Mouse (Mus musculus) cerebellum, postnatal 25 days (tissue): ENCODE results near the gene Clmp.
"Not testable (repeated sequence)": the region's sequence is repeated elsewhere in the genome, so short reads cannot be mapped to it uniquely, and the experiment has no call there.

Experiments used
- DNase-seq, 2 experiments: peaks; one replicate each; pipeline ENCODE4 v3.0.0; 2021; ENCODE audit warnings: mixed read lengths in 2 of 2

The Clmp gene

DNA sequence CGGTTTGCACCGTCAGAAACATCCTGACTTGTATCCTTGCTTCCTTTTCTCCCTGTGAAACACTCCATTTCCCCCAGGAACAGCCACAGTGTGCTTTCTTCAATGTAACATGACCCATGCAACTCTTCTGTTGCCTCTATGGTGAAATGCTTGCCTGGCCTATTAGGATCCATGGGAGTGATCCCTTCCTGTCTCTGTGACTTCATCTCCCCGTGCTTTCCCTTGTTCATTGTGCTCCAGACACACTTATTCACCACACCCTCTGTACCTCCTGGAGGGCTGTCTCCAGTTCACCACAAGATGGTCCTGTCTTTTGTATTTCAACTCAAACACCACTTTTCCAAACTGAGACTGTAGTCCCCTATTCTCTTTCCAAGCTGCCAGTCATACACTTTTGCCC is 94.3 kb downstream of the Clmp start:
- DNase-seq = no peak

DNA sequence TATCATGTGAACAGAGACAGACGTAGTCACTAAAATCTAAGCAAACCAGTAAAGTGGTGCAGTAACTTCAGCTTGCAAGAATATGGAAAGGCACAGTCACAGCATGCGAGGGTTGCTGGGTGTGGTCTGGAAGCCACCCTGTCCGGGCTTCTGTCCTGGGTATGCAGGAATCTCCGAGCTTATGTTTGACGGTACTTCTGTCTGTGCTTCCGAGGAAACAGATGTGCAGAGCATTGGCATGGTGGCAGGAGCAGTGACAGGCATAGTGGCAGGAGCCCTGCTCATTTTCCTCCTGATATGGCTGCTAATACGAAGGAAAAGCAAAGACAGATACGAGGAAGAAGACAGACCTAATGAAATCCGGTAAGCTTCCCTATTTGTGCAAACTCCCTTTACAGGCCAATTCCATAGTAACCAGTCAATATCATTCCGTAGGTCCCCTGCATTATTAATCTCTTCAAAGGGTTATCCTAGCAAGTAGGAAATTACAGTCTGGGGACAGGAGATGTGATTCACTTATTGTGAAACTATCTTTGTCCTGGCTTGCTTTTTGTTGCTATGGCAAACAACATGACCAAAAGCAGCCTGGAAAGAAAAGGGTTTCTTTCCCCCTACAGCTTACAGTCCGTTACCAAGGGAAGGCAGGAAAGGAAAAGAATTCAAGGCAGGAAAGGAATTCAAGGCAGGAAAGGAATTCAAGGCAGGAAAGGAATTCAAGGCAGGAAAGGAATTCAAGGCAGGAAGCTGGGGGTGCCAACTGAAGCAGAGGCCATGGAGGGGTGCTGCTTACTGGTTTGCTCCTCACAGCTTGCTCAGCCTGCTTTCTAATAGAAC is 95.3 kb downstream of the Clmp start:
- no peak for DNase-seq

DNA sequence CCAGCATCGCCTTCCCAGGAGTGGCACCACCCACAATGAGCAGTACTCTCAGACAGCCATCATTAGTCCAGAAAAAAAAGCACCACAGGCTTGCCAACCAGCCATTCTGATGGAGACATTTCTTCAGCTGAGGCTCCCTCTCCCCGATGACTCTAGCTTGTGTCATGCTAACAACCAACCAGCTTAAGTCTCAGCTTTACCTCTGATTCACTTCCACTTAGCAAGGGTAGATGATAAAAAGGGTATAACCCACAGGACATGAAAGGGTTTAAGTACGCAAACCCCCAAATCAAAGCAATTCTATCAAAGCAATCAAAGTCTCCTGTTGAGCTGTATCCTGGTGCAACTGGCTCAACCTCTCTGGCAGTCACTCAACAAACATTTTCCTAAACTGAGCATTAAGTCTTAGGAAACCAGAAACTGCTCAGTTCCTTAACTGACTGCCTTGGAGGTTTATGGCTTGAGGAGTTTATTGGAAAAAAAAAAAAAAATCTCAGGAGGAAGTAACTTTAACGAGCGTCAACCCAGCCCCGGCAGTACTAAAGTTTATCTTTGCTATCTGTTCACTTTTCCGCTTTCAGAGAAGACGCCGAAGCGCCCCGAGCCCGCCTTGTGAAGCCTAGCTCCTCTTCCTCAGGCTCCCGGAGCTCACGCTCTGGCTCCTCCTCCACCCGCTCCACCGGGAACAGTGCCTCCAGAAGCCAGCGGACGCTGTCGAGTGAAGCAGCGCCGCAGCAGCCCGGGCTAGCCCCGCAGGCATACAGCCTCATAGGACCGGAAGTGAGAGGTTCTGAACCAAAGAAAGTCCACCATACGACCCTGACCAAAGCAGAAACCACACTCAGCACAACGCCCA is 96.2 kb downstream of the Clmp start:
- DNase-seq = no peak

DNA sequence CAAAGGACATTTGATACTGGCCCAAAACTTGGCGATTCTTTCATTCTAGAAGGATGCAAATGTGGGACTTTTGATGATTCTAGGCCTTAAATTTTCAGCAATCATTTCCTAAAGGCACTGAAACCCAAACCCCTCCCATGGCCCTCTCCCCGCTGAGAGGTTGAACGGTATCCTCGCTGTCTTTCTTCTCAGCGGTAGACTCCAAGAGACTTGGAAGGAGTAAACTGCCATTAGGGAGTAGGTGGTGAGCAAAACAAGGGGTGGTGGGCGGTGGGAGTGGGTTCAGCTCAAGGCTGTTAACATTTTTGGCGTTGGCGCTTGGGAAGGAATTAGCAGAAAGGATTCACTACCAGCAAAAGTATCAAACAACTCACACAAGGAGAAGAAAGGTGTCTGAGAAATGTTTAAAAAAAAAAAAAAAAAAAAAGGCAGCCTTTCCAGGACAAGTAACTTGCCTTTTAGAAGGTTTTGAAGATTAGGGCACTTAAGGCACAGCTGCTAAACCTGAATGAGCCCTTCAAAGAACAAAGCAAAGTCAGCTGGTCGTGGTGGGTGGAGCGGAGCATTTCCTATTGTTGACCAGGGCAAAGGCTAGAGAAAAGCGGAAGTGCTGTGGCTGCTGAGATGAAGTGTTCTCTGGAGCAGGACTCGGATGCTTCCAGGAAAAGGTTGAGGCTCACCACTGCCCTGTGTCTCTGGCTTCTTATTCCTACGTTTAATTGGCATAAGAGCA is 98.0 kb downstream of the Clmp start:
- DNase-seq = no peak

DNA sequence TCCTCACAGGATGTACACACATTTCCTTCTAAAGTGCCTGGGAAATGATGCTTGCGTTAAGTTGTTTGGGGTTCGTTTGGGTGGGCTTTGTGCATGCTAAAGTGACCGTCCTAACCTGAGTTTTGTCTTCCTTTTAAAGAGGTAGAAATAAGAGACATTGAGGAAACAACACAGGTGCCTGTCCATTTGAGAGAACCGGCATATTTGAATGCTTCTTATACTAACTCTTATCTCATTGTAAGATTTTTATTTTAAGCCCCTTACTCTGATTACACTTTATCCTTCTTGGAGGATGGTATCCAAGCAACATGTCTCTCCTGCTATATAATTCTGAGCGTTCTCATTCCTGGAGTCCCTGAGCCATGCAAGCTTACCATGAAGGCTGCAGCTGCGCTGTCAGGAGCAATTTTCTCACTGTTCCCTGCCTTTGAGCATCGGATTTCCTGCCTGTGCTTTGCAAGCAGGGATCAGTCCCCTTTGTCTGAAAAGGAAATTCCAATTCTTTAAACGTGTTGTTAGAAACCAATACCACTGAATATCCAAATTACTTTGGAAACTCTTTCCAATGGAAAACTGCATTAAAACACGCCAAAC is 98.7 kb downstream of the Clmp start:
- no peak for DNase-seq

DNA sequence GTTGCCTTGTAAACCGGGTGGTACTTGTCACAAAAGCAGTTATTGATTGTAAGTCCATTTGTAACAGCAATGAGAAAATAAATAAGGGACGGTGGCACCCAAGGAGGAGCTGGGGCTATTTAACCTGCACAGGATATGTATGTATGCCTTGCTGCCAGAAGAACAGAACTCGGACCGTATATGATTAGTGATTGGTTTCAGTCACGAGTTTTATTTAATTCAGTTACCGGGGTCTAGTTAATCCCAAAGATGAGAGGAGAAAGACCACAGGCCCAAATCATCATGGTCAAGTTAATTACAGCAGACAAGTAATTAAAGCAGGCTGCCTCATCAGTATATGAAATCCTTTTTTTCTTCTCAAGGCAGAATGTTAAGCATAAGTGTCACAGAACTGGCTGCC is 99.7 kb downstream of the Clmp start:
- no peak for DNase-seq

DNA sequence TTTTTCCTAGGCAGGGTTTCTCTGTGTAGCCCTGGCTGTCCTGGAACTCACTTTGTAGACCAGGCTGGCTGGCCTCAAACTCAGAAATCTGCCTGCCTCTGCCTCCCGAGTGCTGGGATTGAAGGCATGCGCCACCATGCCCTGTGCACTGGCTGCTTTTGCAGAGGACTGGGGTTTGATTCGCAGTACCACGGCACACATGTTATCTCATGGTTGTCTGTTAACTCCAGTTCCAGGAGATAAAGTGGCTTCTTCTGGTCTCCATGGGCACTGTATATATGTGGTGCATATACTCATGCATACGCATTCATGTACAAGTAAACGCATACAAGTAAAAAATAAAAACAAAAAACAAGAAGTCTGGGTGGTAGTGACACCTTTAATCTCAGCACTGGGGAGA is 101.1 kb downstream of the Clmp start:
- DNase-seq = not testable (repeated sequence)

DNA sequence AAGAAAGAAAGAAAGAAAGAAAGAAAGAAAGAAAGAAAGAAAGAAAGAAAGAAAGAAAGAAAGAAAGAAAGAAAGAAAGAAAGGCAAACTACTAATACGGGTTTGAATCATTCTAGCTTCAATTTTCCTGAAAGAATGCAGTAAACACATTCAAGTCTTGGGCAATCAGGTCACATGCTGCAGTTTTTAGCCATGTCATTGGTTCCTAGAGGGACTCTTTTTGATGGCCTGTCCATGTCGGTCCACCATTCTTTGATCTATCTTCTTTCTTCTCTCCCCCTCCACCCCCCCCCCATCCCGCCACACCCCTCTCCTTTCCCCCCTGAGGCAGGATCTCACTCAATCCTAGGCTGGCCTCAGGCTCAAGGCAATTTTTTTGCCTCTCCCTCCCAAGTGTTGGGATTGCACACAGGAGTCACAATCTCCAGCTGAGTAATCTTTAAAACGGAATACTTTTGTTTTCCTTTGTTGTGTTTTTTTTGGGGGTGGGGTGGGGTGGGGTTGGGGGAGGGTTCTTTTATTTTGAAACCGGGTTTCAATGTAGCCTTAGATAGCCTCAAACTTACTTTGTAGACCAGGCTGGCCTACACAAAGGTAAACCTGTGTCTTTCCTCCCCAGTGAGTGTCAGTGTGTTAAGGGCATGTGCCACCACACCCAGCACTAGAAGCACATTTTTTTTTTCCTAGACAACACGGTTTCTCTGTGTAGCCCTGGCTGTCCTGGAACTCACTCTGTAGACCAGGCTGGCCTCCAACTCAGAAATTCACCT is 106.3 kb downstream of the Clmp start:
- no peak for DNase-seq

DNA sequence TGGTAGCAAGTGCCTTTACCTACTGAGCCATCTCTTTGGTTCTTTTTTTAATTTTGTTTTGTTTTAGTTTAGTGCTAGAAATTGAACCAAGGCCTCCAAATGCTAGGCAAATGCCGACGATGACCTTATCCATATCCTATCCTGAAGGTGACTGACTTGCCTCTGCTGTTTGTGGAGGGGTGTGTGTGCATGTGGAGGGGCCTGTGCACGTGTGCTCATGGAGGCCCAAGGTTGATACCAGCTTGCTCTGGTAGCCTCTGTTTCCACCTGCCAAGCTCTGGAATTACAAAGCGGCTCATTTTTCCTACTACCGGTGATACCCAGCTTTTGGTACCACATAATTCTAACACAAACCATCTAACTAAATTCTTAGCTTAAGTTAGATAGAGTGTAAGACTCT is 107.8 kb downstream of the Clmp start:
- no peak for DNase-seq

DNA sequence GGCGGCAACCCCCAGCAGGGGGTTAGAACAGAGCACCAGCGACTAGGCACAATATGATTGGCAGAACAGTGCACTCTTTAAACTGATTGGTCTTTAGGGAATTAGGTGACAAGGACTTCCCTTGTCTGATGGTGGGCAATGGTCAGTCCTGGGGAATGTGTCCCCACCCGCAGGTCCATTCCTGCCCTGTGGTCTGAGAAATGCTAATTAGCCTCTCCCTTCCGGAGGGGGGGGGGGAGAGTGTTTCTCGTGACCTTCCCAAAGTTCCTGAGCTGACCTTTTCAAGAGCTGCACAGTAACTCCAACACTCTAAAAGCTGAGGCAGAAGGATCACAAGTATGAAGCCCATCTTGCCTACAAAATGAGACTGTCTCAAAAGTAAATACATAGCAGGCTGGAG is 108.5 kb downstream of the Clmp start:
- no peak for DNase-seq

DNA sequence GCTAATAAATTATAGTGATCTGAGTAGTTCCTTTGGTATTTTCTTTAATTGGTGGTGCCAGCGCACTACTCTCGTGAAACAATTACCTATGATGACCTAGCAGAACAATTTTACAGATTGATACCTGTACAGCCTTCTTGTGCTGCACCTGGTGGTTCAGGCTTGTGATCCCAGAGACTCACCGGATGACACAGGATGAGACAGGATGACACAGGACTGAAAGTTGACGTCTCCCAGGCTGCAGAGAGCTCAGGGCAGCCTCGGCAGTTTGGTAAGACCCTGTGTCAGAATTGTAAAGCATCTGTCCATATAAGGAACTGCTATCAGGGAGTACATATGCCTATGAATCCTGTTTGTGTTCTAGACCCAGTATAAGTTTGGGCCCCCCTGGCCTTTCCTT is 109.2 kb downstream of the Clmp start:
- no peak for DNase-seq

DNA sequence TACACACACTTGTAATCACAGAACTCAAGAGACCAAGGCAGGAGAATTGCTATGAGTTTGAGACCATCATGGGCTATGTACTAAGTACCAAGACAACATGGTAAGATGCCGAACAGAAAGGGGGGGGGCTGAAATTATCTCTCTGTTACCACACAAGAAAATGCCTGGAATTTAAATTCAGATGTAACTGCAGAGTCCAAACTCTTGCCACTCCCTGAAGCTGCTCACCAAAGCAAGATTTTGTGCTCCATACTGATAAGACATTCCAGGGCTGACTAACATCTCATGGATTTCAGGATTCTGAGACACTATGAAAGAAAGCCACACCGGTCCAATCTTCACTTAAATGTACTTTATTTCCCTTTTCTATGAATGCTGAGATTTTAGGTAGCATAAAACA is 109.8 kb downstream of the Clmp start:
- no peak for DNase-seq

DNA sequence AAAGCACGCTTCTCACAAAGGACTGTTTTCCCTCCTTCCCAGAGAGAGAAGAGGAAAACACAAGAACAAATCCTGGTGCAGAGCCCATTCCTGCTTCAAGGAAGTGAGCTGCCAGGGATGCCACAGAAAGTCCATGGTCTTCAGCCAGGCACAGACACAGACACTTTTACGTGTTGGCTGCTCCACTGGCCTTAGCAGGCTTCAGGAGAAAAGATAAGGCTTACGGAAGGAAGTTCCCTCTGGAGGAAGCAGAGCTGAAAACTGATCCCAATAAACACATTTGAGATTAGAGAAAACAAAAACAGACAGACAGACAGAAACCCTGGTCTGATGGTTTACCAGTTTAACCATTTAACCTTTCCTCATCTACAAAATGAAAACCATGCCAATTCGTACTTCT is 110.3 kb downstream of the Clmp start:
- DNase-seq = no peak

DNA sequence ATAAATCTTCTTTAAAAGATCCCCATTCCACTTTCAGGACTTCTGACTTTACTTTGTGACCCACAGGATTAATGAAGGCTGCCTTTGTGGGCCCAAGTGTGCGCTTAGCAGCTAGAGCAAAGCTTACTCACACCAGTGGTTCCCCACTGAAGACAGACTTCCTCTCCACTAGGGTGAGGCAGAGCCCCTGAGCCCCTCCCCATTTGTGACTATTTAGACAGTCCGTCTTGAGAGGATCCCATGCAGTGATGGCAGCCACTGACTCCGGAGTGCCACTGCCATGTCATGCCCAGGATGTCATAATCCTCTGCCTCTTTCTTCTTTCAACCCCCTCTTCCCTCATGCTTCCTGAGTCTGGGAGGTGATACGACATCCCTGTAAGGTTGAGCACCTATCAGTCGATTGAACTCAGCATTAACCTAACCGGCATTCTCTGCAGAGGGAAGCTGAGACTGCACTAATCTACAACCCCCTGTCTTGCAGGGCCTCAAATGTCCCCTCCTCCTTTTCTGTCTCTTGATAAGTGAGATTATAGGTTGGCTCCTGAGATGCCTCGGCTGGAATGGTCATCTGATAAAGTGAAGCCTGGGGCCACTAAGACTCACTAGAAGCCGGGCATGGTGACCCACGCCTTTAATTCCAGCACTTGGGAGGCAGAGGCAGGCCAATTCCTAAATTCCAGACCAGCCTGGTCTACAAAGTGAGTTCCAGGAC is 112.6 kb downstream of the Clmp start:
- DNase-seq = no peak

DNA sequence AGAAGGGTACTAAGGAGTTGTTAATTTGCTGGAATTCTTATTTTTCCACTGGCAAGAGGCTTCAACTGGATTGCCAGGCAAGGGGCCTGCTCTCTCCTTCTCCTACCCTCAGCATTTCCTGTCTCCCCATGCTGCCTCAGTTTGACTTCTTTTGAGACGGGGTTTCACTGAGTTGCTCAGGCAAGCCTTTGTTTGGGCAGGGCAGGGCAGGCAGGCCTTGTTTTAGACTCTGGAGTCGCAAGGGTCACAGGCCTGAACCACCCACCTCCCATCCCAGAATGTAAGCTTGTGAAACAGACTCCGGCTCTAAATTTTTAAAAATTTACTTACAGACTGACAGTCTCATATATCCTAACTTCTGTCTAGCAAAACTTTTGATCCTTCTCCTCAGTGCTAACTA is 113.3 kb downstream of the Clmp start:
- DNase-seq = peak in 1 of 2 experiments; percentile 27

DNA sequence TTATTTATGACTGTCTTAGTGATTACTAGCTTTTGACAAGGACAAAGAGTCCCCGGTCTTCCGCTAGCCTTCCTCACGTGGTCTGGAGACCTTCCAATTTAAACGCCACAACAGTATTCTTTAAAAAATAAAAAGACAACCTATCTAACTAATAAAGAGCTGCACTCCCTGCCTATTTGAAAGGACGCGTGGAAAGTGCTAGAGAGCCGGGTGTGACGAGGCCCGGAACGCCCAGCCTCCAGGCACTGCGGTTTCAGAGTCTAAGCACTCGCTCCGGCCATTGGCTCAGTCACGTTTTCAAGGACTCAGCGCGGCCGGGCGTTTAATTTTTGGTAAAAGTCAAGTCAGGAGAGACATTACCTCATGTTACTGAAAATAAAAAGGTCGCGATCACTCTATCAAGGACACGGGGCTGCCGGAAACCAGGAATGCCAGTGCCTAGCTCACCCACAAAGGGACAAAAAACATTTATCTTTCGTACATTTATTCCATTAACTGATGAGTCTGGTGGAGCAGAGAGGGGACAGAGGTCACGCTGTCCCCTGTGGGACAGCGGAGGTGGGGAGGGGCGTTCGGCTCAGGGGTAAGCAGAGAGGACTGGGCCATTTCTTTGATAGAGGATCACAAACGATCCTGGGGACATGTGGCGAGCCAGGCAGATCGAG is 114.2 kb downstream of the Clmp start:
- DNase-seq = peak; percentile 85 to 86

DNA sequence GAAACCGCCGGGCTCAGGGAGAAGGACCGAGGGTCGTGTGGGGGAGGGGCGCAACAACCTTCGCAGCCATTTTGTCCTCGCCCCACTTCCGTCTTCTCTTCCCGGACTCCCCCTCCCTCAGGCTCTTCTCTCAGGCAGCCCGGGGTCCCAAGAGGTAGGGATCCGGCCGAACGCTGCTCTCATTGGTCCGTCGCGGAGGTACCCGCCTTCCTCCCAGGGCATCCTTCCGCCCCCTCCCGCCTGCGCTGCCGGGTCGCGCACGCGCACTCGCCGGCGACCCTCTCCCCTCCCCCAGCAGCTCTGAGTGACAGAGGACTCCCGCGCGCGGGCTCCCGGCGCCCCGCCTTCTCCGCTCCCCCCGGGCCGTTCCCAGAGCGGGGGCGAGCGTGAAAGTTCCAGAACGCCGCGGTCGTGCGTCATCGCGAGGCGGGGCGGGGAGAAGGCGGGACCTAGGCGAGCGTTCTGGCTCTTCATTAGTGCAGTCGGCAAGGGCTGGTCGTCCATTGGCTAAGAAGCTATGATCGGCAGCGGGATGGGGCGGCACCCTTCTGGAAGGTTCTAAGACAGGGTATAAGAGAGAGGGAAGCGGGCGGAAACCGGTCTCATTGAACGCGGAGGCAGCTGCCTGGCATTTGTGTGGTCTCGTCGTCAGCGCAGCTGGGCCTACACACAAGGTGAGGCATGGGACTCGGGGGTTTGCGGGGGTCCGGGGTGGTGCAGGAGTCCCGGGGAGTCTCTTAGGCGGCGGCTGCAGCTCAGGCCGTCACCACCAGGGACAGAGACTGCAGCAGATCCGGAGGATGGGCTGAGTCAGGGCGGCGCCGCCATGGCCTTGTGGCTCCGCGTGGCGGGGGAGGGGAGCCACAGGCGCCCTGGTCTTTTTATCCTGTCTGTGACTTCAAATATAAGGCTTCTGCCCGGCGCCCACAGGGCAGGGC is 115.2 kb downstream of the Clmp start, which contains the start of gene Hspa8:
Gene Hspa8 (plus strand): TSS at position 310 of the 938 bp plus-strand sequence.
- DNase-seq = peak; percentile 100

DNA sequence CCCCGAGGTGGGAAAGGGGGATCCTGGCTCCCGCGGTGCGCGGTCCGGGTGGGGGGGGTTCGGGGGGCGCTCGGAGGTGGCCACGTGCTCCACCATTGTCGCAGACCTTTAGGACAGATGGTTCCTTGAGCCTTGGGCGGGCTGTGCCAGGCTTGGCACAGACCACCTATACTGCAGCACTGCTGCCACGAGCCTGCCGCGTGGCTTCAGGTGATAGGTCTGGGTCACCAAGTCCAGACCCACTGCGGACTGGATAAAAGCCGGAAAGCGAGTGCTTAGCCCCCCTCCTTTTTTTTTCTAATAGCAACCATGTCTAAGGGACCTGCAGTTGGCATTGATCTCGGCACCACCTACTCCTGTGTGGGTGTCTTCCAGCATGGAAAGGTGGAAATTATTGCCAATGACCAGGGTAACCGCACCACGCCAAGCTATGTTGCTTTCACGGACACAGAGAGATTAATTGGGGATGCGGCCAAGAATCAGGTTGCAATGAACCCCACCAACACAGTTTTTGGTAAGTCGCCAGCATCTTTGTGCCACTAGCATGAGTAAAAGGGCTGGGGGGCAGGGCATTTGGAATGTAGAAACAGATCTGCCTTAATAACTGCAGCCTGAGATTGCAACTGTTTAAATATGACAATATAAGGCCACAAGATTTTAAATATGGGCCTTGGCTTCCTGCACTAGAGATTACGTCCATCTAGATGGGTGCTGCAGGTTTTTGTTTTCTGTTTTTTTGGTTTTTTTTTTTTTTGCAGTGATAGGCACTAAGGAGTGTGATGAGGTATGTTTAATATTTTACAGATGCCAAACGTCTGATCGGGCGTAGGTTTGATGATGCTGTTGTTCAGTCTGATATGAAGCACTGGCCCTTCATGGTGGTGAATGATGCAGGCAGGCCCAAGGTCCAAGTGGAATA is 116.1 kb downstream of the Clmp start:
- DNase-seq = peak; percentile 80 to 84

DNA sequence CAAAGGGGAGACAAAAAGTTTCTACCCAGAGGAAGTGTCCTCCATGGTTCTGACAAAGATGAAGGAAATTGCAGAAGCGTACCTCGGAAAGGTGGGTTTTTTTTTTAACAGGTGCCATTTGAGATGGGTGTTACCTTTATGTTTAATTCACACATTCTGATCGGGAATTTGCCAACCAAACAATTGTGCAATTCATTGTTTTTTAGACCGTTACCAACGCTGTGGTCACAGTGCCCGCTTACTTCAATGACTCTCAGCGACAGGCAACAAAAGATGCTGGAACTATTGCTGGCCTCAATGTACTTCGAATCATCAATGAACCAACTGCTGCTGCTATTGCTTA is 116.7 kb downstream of the Clmp start:
- not testable (repeated sequence) for DNase-seq
